Mouse (Mus musculus): ENCODE measurements around the gene Gm16253.

The Gm16253 gene

GRCm38 (mm10) chr3:96571896-96572698 is 4.7 kb upstream of the Gm16253 start:
- DNase-seq (ENCODE audit: low read depth in 1 of 2, low spot score in 2 of 2): peak in 1 of 2 experiments; percentile 53

GRCm38 (mm10) chr3:96573611-96574511 is 2.9 kb upstream of the Gm16253 start:
- DNase-seq (ENCODE audit: low read depth in 1 of 2, low spot score in 2 of 2): no peak

GRCm38 (mm10) chr3:96575272-96575984 is 1.4 kb upstream of the Gm16253 start:
- no peak for DNase-seq (ENCODE audit: low read depth in 1 of 2, low spot score in 2 of 2)

- DNase-seq (ENCODE audit: low read depth in 1 of 2, low spot score in 2 of 2): no peak
These were observed 652 bp upstream of the Gm16253 start for GRCm38 (mm10) chr3:96576005-96576658.

GRCm38 (mm10) chr3:96577566-96577965 is 782 bp downstream of the Gm16253 start:
- DNase-seq (ENCODE audit: low read depth in 1 of 2, low spot score in 2 of 2): no peak

- DNase-seq (ENCODE audit: low read depth in 1 of 2, low spot score in 2 of 2): no peak
These were observed 1.9 kb downstream of the Gm16253 start for GRCm38 (mm10) chr3:96578561-96579238.

GRCm38 (mm10) chr3:96579239-96579750 is 2.5 kb downstream of the Gm16253 start:
- DNase-seq (ENCODE audit: low read depth in 1 of 2, low spot score in 2 of 2): no peak

GRCm38 (mm10) chr3:96579885-96580454 is 3.2 kb downstream of the Gm16253 start:
- peak; percentile 73 to 84 for DNase-seq (ENCODE audit: low read depth in 1 of 2, low spot score in 2 of 2)

- no peak for DNase-seq (ENCODE audit: low read depth in 1 of 2, low spot score in 2 of 2)
These were observed 4.4 kb downstream of the Gm16253 start for GRCm38 (mm10) chr3:96581141-96581540.

- DNase-seq (ENCODE audit: low read depth in 1 of 2, low spot score in 2 of 2): no peak
These were observed 5.2 kb downstream of the Gm16253 start for GRCm38 (mm10) chr3:96581771-96582515.

- no peak for DNase-seq (ENCODE audit: low read depth in 1 of 2, low spot score in 2 of 2)
These were observed 6.6 kb downstream of the Gm16253 start for GRCm38 (mm10) chr3:96583386-96583785.

- no peak for DNase-seq (ENCODE audit: low read depth in 1 of 2, low spot score in 2 of 2)
These were observed 13.9 kb downstream of the Gm16253 start for GRCm38 (mm10) chr3:96590657-96591056.

GRCm38 (mm10) chr3:96593374-96593773 is 16.6 kb downstream of the Gm16253 start:
- DNase-seq (ENCODE audit: low read depth in 1 of 2, low spot score in 2 of 2): no peak

- peak; percentile 75 to 84 for DNase-seq (ENCODE audit: low read depth in 1 of 2, low spot score in 2 of 2)
These were observed 17.2 kb downstream of the Gm16253 start, which contains the start of gene Polr3gl for GRCm38 (mm10) chr3:96593790-96594560. Gene Polr3gl (minus strand): TSS chr3:96594181.

GRCm38 (mm10) chr3:96594851-96595250 is 18.1 kb downstream of the Gm16253 start:
- DNase-seq (ENCODE audit: low read depth in 1 of 2, low spot score in 2 of 2): no peak

GRCm38 (mm10) chr3:96595661-96596060 is 18.9 kb downstream of the Gm16253 start:
- DNase-seq (ENCODE audit: low read depth in 1 of 2, low spot score in 2 of 2): no peak

- DNase-seq (ENCODE audit: low read depth in 1 of 2, low spot score in 2 of 2): no peak
These were observed 19.5 kb downstream of the Gm16253 start, which contains the start of gene Ankrd34a for GRCm38 (mm10) chr3:96596228-96596707. Gene Ankrd34a (plus strand): TSS chr3:96596636.

- DNase-seq (ENCODE audit: low read depth in 1 of 2, low spot score in 2 of 2): no peak
These were observed 20.1 kb downstream of the Gm16253 start for GRCm38 (mm10) chr3:96596855-96597254.
